Mouse (Mus musculus): ENCODE measurements around the gene Abhd17c. TPM values are rescaled to one million over a fixed set of nuclear protein-coding genes. Genes with fewer than 3 reads are reported as not detected.
A peak's percentile ranks its signal among the peaks of the same experiment; 100 is the strongest.

The Abhd17c gene
- polyA plus RNA-seq, 1 experiment, result 292 TPM

- no peak overlapping the region for H3K27ac ChIP-seq (ENCODE audit: insufficient read depth, low read depth, low read length)
- H3K4me3 ChIP-seq (ENCODE audit: low read depth, low read length), result no peak overlapping the region
- peaks cover 26% of the 10 kb centered on the region for H3K4me1 ChIP-seq (ENCODE audit: control insufficient read depth, insufficient read depth, insufficient read length, low read length)
- peaks cover 40% of the 10 kb centered on the region for H3K36me3 ChIP-seq (ENCODE audit: control insufficient read depth, insufficient read depth, low read length)
- no peak for TF ChIP-seq POLR2A (IDR thresholded peaks at IDR 0.05; ENCODE audit: low read depth, low read length)
- TF ChIP-seq CTCF (IDR thresholded peaks at IDR 0.05; ENCODE audit: extremely low read depth, insufficient read length, insufficient replicate concordance, low read depth, low read length), result no peak
- H3K27me3 ChIP-seq (ENCODE audit: control insufficient read depth, insufficient read depth, low read length), result no peaks in the 10 kb centered on the region
- 84% methylated on average over 8 of the region's 8 CpGs for WGBS
Measured at GRCm38 (mm10) chr7:84113035-84113390, 38.7 kb downstream of the Abhd17c start.

- 49% methylated on average over 6 of the region's 6 CpGs for WGBS
- H3K27ac ChIP-seq (ENCODE audit: insufficient read depth, low read depth, low read length), result no peak overlapping the region
- peaks cover 40% of the 10 kb centered on the region for H3K36me3 ChIP-seq (ENCODE audit: control insufficient read depth, insufficient read depth, low read length)
Measured at GRCm38 (mm10) chr7:84112351-84113034, 39.2 kb downstream of the Abhd17c start.

GRCm38 (mm10) chr7:84111716-84112350 is 39.9 kb downstream of the Abhd17c start:
- H3K36me3 ChIP-seq (ENCODE audit: control insufficient read depth, insufficient read depth, low read length), result peaks cover 40% of the 10 kb centered on the region
- H3K4me3 ChIP-seq (ENCODE audit: low read depth, low read length), result no peak overlapping the region
- no peak for TF ChIP-seq CTCF (IDR thresholded peaks at IDR 0.05; ENCODE audit: extremely low read depth, insufficient read length, insufficient replicate concordance, low read depth, low read length)
- no peak for TF ChIP-seq POLR2A (IDR thresholded peaks at IDR 0.05; ENCODE audit: low read depth, low read length)
- WGBS, result 38% methylated on average over 10 of the region's 10 CpGs
- H3K27ac ChIP-seq (ENCODE audit: insufficient read depth, low read depth, low read length), result peak overlapping the region; percentile 31; the same call in 1 of the 2 replicates
- peaks cover 17% of the 10 kb centered on the region for H3K4me1 ChIP-seq (ENCODE audit: control insufficient read depth, insufficient read depth, insufficient read length, low read length)
- H3K27me3 ChIP-seq (ENCODE audit: control insufficient read depth, insufficient read depth, low read length), result no peaks in the 10 kb centered on the region

More at GRCm38 (mm10) chr7:84112351-84113034, 39.2 kb downstream of the Abhd17c start:
- H3K27me3 ChIP-seq (ENCODE audit: control insufficient read depth, insufficient read depth, low read length), result no peaks in the 10 kb centered on the region
- no peak for TF ChIP-seq POLR2A (IDR thresholded peaks at IDR 0.05; ENCODE audit: low read depth, low read length)
- peaks cover 22% of the 10 kb centered on the region for H3K4me1 ChIP-seq (ENCODE audit: control insufficient read depth, insufficient read depth, insufficient read length, low read length)
- no peak overlapping the region for H3K4me3 ChIP-seq (ENCODE audit: low read depth, low read length)

- H3K36me3 ChIP-seq (ENCODE audit: control insufficient read depth, insufficient read depth, low read length), result peaks cover 24% of the 10 kb centered on the region
- no peaks in the 10 kb centered on the region for H3K27me3 ChIP-seq (ENCODE audit: control insufficient read depth, insufficient read depth, low read length)
- WGBS, result 92% methylated on average over 1 of the region's 1 CpGs
- H3K27ac ChIP-seq (ENCODE audit: insufficient read depth, low read depth, low read length), result no peak overlapping the region
- no peak overlapping the region for H3K4me3 ChIP-seq (ENCODE audit: low read depth, low read length)
- H3K4me1 ChIP-seq (ENCODE audit: control insufficient read depth, insufficient read depth, insufficient read length, low read length), result peaks cover 6% of the 10 kb centered on the region; the same call in 1 of the 2 replicates
- no peak for TF ChIP-seq POLR2A (IDR thresholded peaks at IDR 0.05; ENCODE audit: low read depth, low read length)
- TF ChIP-seq CTCF (IDR thresholded peaks at IDR 0.05; ENCODE audit: extremely low read depth, insufficient read length, insufficient replicate concordance, low read depth, low read length), result no peak
Measured at GRCm38 (mm10) chr7:84106942-84107341, 44.8 kb downstream of the Abhd17c start.

- Histone ChIP-seq H3K36me3 (ENCODE audit: control insufficient read depth, insufficient read depth, low read length) (no peaks in the 10 kb centered on the region), H3K4me1 (ENCODE audit: control insufficient read depth, insufficient read depth, insufficient read length, low read length) (peaks cover 2% of the 10 kb centered on the region; the same call in 1 of the 2 replicates), H3K27me3 (ENCODE audit: control insufficient read depth, insufficient read depth, low read length) (no peaks in the 10 kb centered on the region), H3K27ac (ENCODE audit: insufficient read depth, low read depth, low read length) (peak overlapping the region; percentile 15; the same call in 1 of the 2 replicates), H3K4me3 (ENCODE audit: low read depth, low read length) (no peak overlapping the region)
- no peak for TF ChIP-seq CTCF (IDR thresholded peaks at IDR 0.05; ENCODE audit: extremely low read depth, insufficient read length, insufficient replicate concordance, low read depth, low read length)
- TF ChIP-seq POLR2A (IDR thresholded peaks at IDR 0.05; ENCODE audit: low read depth, low read length), result no peak
- 94% methylated on average over 1 of the region's 1 CpGs for WGBS
Measured at GRCm38 (mm10) chr7:84102589-84102988, 49.1 kb downstream of the Abhd17c start.

- H3K36me3 ChIP-seq (ENCODE audit: control insufficient read depth, insufficient read depth, low read length), result no peaks in the 10 kb centered on the region
- no peak overlapping the region for H3K4me3 ChIP-seq (ENCODE audit: low read depth, low read length)
- peaks cover 2% of the 10 kb centered on the region; the same call in 1 of the 2 replicates for H3K4me1 ChIP-seq (ENCODE audit: control insufficient read depth, insufficient read depth, insufficient read length, low read length)
- TF ChIP-seq CTCF (IDR thresholded peaks at IDR 0.05; ENCODE audit: extremely low read depth, insufficient read length, insufficient replicate concordance, low read depth, low read length), result no peak
- TF ChIP-seq POLR2A (IDR thresholded peaks at IDR 0.05; ENCODE audit: low read depth, low read length), result no peak
- no peak overlapping the region for H3K27ac ChIP-seq (ENCODE audit: insufficient read depth, low read depth, low read length)
- no peaks in the 10 kb centered on the region for H3K27me3 ChIP-seq (ENCODE audit: control insufficient read depth, insufficient read depth, low read length)
- 71% methylated on average over 3 of the region's 3 CpGs for WGBS
Measured at GRCm38 (mm10) chr7:84100672-84101071, 51.0 kb downstream of the Abhd17c start.

GRCm38 (mm10) chr7:84098098-84098497 is 53.6 kb downstream of the Abhd17c start:
- TF ChIP-seq CTCF (IDR thresholded peaks at IDR 0.05; ENCODE audit: extremely low read depth, insufficient read length, insufficient replicate concordance, low read depth, low read length) (no peak), POLR2A (IDR thresholded peaks at IDR 0.05; ENCODE audit: low read depth, low read length) (no peak)
- H3K4me3 ChIP-seq (ENCODE audit: low read depth, low read length), result no peak overlapping the region
- no peaks in the 10 kb centered on the region for H3K27me3 ChIP-seq (ENCODE audit: control insufficient read depth, insufficient read depth, low read length)
- WGBS, result 90% methylated on average over 1 of the region's 1 CpGs
- H3K27ac ChIP-seq (ENCODE audit: insufficient read depth, low read depth, low read length), result no peak overlapping the region
- H3K4me1 ChIP-seq (ENCODE audit: control insufficient read depth, insufficient read depth, insufficient read length, low read length), result peaks cover 2% of the 10 kb centered on the region; the same call in 1 of the 2 replicates
- no peaks in the 10 kb centered on the region for H3K36me3 ChIP-seq (ENCODE audit: control insufficient read depth, insufficient read depth, low read length)

All from small intestine, adult 2 months (tissue).